Mouse (Mus musculus): ENCODE measurements around the gene Dqx1.

Gene Dqx1

DNA sequence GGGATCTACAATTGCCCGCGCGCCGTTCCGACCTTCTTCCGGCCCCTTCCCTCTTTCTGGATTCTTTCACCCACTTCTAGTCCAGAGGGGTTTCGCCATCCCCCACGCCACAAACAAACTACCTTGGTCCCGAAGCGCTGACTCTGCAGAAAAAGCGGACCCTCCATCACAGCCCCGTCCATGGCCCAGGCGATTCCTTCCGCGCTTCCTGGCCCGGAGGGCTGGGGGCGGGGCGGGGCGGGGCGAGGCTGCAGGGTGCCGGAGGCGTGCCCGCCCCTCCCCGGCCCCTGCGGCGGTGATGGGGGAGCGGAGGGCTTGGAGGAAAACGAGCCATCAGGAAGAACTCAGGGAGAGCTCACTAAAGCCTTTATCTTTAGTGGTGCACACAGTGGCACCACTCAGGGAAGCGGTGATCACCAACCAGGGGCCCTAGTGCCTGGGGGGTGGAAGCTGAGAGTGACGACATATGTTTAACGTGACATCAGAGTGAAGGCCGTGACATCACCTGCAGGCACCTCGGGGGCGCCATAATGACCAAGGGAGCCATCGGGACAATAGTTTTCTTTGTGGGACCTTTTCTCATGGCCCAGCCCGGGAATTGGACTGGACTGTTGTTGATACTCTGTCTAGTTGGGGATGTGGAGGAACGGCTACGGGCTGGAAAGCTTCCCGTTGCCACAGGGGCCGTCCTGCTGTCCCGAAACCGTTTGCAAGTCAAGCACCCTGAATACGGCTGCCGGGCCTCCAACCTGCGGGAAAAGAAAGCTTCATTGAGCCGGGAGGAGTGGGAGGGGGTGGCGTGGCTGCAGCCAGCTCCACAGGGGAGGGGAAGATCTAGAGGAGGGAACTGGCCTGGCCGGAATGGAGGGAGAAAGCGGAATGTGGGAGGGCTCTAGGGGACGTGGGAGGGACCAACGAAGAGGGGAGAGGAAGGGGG is 24.1 kb upstream of the Dqx1 start, which contains the start of the genes Dok1 and Loxl3:
TSS of gene Dok1 (minus strand) at position 223 of the 937 bp plus-strand sequence.
TSS of gene Loxl3 (plus strand) at position 925 of the 937 bp plus-strand sequence.
- peak; percentile 33 for DNase-seq

DNA sequence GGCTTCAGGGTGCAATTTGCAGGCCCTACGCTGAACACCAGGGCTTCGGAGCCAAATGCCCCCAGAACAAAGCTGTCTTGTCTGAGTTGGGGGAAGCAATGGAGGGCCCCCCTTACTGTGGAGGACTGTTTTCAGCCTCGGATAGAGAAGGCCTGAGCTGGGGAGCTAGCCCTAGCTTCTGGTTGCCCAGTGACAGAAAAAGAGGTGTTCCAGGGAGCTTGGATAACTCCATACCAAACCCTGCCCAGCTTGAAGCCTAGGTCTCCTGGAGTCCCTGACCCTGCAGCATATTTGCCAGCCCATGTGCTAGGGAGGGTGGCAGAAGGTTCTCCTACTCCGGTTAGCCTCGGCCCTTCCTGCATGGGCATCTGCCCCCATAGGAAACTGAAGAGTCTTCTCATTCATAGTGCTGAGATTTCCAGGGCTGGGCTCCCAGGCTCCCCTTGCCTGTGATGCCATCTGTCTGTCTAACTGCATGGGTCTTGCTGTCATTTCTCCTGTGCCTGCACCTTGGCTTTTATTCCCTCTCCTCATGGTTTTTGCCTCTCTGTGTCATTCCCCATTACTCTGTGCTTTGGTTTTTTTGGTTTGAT is 23.1 kb upstream of the Dqx1 start:
- DNase-seq: no peak

DNA sequence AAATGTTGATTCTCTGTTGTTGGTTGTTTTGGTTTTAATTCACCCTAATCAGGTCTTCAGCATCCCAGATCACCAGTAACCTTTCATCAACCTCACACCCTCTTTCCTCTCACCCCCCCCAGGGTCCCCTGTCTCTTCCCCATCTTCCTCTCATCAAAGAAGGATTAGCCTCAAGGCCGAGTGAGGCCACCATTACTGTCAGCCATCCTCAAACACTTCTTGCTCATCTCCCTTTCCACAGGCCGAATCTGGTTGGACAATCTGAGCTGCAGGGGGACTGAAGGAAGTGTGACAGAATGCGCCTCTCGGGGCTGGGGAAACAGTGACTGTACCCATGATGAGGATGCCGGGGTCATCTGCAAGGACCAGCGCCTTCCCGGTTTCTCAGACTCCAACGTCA is 20.5 kb upstream of the Dqx1 start:
- DNase-seq: no peak

DNA sequence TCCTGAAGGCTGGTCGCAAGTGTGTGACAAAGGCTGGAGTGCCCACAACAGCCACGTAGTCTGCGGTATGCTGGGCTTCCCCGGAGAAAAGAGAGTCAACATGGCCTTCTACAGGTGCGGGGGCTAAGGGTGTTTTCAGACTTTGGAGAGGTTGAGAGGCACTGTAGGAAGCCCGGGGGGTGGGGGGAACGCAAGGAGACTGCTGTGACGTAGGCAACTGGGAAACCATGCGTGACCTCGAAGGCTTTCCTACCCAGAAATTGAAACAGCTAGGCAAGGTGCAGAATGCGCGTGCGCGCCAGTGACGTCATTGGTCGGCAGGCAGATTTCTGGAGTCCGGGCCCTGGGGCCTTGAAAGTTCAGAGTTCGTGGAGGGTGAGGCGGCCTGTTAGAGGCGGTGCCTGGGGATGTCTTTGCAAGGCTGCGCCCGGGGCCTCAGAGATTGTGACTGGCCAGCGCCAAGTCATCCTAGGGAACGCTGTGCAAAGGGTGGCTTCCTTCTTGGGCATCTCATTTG is 19.1 kb upstream of the Dqx1 start:
- peak; percentile 81 for DNase-seq

DNA sequence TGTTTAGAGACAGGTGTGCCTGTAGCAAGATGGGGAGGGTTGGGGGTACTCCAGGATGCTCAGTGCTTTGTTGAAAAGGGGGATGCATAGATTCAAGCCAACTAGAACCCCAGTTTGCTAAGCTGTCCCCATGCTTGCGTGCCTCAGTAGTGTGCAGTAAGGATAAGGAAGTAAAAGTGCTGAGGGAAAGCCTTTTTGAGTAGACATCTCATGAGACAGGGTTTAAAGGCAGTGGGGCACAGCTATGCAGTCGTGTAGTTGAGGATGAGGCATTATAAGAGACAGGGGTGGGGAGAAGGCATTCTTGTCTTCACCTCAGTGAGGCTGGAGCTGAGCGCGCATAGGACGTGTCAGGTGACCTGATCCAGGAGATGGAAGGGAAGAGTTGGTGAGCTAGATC is 17.0 kb upstream of the Dqx1 start:
- DNase-seq: no peak

DNA sequence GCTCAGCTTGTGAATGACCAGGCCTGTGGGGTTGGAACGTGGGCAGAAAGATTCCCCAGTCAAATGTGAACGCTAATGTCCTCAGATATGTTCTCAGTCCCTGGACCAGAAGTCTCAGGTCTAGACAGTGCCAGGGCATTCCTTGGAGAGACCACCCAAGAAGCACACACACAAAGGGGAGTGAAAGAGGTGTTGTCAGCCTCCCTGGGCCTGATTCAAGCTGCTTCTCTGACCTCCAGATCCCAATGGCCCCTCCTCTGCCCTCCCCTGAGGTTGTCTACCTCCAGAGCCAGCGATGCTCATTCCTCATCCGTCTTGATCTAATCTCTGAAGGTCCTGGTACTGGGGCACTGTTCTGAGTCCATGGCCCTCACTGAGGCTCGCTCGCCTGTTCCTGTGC is 14.1 kb upstream of the Dqx1 start:
- no peak for DNase-seq

DNA sequence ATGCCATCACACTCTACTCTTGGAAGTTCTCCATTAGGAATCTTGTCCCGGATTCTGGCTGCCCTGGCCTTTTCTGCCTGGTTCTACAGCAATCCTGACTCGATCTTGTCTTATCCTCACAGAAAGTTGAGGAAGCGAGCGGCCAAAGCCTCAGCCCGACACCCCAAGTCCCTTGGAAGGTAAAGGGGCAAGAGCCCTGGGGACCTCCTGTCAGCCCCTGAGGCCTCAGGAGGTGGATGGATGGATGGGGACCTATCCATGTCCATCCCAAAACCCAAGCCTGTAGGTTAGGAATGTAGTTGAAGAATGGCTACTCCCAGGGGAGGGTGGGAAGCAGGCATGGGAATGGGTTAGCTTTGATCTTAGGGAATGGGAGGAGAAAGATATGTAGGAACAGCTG is 13.7 kb upstream of the Dqx1 start:
- DNase-seq: no peak

DNA sequence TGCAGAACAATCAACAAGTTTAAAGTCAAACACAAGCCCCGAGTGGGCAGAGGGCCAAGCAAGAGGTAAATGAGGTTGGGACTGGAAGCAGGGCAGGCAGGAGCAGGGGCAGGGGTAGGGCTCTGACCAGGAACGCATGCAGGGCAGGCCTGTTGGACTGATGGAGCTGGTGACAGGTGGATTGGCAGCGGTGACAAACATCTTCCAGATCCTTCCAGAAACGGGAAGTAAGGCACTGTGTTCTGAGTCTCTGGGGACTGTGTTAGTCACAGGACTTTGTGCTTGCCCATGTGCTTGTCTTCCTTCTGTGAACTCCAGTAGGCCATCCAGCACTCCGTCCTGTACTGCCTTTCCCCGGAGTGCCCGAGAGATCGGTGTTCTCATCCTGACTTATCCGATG is 12.9 kb upstream of the Dqx1 start:
- no peak for DNase-seq

DNA sequence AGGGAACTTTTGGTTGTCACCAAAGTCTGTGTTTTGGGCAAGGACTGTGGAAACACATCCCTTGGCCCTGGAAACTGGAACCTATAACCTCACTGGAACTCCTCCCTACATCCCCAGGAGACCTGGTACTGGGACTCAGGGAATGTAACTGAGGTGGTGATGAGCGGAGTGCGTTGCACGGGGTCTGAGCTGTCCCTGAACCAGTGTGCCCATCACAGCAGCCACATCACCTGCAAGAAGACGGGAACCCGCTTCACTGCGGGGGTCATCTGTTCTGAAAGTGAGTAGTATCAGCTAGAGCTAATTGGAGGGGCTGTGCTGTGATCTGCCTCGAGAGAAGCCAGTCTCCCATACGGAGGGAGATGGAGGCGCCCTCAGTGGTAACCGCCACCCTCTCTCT is 8.3 kb upstream of the Dqx1 start:
- no peak for DNase-seq

DNA sequence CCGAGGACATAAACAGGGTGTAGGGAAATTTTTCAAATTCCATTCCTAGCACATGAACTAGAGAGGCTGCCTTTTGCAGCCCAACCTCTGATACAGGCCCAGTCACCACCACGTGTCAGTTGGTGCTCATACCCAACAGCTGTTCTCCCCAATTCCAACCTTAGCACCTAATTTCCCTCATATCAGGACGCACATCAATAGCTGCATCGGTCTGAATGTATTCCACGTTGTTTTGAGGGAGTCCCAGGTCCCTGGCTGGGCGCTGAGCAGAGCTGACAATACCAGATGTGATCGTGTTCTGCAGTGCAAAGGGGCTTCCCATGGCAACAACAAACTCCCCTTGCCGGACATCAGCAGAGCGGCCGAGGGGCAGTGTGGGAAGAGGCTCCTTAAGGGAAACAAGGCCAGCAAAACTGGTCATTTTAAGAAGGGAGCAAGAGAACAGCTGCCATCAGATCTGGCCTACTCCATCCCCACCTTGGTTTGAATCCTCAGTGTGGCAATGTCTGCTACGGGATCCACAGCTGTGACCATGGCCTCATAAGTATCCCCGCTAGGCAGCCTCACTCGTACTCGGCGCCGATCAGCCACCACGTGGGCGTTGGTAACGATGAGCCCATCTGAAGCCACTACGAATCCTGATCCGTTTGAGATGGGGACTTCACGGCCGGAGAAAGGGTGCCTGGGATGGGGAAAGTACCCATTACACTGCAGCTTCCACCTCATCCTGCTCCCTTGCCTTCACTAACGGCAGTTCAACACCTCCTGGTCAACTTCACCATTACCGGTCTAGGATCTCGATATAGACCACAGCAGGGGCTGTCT is 4.3 kb upstream of the Dqx1 start:
- DNase-seq: peak; percentile 38

DNA sequence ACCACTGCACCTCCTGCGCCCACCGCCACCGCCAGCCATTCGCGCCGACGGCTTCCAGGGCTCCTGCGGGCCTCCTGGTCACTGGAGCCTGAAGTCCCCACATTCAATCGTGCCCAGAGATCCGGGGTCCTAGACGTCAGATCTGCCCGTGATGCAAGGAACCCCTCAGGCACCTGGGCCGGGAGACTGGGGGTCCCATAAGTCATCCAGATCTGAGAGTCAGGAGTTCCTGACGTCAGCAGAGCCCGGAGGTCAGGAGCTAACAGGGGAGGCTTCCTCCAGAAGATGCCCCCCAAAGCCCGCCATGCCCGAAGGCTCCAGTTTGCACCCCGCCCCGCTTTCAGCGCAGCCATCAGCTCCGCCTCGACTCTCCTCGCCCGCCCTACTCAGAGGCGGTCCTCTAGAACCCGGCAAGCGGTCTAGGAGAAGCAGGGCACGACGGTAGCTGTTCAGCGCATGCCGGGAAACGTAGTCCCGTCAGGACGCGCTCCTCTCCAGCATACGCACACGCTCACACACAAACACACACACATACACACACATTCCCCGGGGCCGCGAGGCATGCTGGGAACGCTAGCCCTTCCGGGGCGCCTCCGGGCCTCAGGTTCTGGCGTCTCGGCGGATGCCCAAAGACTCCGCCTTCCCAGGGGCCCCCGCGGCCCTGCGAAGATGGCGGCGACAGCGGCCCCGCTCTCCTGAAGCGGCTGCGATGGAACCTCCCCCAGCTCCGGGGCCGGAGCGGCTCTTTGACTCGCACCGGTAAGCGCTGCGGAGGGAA is 3.4 kb upstream of the Dqx1 start, which contains the start of gene Aup1:
TSS of gene Aup1 (plus strand) at position 448 of the 778 bp plus-strand sequence.
- DNase-seq: peak; percentile 97

DNA sequence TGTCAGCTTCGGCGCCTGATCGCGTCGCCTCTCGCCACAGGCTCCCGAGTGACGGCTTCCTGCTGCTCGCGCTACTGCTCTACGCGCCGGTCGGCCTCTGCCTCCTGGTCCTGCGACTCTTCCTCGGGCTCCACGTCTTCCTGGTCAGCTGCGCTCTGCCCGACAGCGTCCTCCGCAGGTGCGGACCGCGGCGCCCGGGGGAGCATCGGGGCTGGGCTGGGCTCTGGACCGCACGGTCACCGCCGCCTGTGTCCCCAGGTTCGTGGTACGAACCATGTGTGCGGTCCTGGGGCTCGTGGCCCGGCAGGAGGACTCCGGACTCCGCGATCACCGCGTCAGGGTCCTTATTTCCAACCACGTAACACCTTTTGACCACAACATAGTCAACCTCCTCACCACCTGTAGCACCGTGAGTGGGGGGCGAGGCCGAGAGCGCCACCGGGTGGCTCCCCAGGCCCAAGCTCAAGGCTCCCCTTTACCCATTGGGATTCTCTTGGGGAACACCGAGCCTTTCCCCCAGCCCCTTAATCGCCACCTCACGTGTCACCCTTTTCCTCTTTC is 2.7 kb upstream of the Dqx1 start, which contains the start of gene Htra2:
TSS of gene Htra2 (minus strand) at position 403 of the 561 bp plus-strand sequence.
- DNase-seq: no peak

DNA sequence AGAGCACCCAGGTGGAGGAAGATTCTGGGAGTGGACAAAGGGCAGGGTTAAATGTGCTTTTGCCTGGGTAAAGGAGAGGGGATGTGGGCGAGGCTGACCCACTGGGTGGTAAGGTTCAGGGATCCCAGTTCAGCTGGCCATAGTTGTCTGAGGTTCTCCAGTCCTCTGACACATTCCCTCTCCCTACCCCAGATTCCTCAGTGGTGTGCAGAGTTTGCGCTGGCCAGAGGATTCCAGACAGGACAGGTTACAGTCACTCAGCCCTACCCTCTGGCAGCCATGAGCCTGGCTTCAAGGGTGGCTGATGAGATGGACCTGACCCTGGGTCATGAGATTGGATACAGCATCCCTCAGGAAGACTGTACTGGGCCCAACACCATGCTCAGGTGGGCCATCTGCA is 1.1 kb downstream of the Dqx1 start:
- no peak for DNase-seq

DNA sequence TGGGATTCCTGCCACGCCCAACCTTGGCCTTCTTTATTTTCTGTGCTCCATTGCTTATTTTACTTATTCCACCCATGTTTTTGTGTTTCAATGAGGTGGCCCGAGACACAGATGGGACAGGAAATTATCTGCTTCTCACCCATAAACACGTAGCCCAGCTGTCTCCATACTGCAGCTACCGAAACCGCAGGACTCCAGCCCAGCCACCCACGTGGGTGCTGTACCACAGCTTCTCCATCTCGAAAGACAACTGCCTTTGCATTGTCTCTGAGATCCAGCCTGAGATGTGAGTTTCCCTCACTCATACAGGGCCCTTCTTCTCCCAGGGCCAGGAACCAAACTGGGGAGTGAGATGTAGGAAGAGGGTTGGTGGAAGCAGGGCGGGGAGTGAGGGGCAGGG is 8.4 kb downstream of the Dqx1 start:
- no peak for DNase-seq

DNA sequence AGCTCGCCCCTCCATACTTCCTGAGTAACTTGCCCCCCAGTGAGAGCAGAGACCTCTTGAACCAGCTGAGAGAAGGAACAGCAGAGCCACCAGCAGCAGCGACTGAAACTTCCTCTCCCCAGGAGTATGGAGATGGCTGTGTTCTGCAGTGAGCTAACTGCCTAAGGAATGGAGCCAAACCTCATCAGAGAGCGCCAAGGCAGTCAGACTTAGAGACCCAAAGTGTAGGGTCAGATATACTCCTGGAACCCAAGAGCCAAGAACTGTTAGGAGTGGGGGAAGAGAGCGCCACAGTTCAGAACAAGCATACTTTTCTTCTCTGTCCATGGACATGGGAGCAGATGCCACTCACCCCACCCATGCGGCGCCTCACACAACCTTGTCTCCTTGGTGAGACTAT is 8.8 kb downstream of the Dqx1 start:
- DNase-seq: no peak

DNA sequence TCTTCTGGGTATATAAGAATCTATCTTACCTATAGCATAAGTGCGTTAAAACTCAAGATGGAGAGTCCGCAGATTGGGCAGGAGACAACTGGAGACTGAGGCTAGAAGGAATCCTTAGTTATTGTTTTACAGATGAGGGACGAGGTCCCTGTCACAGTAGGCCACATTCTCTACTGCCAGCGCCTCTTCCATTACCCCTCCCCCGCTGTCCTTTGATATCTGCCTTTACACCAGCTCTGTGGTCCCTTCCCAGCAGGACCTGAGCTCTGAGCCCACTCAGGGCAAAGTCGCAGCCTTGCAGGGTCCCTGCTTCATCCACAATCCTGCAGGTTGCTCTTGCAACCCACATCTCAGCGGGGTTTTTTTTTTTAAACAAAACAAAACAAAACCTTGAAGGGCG is 10.6 kb downstream of the Dqx1 start:
- DNase-seq: no peak

DNA sequence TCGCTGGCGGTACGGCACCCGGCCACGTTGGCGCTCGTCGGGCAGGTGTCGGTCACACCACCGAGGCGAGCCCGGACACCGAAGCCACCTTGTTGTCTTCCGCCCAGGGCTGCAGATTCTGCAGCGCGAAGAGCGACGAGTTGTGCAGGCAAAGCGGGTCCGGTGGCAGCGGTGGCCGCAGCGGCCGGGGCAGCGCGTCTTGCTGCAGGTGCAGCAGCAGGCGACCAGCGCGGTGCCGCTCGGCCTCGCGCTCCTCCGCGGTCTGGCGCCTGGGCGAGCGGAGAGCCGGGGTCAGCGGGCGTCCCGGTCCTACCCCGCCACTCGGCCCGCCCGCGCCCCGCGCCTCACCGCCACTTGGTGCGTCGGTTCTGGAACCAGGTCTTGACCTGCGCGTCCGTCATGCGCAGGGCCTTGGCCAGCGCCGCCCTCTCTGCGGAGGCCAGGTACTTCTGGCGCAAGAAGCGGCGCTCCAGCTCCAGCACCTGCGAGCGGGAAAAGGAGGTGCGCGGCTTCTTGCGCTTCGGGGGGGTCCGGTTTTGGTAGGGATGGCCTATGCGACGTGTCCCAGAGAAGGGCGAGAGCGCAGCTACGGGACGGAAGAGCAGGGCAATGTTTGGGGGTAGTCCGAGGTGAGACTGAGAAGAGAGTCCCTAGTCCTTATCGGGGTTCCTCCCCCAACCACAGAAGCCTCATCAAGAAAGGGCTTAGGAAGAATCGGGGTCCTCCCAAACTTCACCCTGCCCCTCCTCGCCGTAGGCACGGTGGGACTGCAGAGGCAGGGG is 11.3 kb downstream of the Dqx1 start:
- no peak for DNase-seq

DNA sequence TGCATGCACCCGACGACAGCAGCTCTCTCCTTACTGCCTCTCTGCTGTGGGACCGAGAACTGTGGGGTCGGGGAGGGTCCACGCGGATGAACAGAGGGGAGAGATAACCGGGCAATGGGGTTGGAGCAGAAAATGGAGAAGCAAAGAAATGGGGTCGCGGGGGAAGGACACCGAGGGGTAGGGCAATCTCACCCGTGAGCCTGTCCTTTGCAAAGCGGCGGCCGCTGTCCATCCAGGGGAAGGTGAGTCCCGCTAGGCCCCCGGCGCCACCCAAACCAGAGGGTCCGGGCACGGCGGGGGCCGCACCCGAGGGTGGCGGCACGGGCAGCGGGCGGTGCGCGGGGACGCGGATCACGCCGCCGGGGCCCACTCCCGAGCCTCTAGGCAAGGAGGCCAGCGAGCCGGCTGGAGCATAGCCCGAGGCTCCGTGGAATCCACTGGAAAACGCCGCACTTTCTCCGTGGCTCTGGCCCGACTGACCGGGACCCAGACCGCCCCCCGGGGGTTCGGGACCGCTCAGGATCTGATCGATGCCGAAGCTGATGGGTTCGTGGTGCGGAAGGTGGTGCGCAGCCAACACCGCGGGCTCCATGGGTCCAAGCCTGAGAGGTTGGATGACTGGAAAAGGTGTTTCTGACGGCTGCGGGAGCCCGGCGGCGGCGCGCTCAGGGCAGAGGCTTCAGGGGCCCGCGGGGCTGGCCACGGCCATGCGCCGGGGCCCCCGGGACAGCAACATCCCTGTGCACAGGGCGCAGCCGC is 12.0 kb downstream of the Dqx1 start:
- DNase-seq: no peak

DNA sequence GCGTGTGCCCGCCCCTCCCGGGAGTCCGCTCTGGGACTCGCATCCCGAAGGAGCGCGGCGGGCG is 12.4 kb downstream of the Dqx1 start, which contains the start of gene Tlx2:
TSS of gene Tlx2 (minus strand) at position 47 of the 64 bp plus-strand sequence.
- no peak for DNase-seq

DNA sequence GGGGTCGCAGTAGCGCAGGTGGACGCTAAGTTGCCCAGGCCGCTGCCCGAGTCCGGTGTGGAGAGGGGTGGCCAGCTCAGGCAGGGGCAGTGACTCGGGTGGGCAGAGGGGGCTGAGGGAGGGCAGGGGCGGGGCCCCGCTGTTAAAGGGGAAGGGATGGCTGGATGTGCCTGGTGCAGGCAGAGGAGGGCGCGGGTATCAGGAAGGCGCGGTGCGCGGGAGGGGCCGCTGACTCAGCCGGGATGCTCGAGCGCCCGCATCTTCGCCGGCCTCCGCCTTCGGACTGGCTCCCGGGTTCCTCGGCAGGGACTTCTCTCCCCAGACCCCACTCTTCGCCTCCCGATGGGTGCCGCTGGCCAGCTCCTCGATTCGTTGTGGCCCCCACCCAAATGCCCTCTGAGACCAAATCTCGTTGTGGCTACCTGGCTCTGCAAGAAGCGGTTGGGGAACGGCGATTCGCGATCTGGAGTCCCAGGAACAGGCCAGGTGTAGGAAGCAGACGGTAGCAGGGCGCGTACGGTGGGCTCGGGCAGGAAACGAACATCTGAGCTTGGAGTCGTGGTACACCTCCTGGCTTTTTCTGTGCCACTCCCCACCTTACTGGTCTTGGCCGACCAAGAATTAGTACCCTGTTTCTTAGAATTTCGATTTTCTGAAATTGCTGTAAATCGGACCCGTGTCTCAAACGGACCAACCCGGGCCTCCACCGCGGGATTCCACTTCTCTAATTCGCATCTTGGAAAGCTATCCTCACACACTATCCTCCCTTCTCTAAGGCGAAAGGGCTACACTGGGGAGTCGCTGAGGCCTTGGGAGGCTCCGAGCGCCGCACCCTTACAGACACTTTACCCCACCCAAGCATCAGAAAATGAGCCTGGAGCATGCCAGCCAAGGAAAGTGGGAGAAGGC is 12.9 kb downstream of the Dqx1 start:
- peak; percentile 48 for DNase-seq

Data from right cerebral cortex, postnatal 25 days (tissue).